Mouse (Mus musculus): ENCODE data around the gene Atp10a. TPM values are rescaled to one million over a fixed set of nuclear protein-coding genes. Genes with fewer than 3 reads are reported as not detected.

Atp10a gene
- polyA plus RNA-seq, 1 experiment from 2014 or later: 2.4 TPM

DNA sequence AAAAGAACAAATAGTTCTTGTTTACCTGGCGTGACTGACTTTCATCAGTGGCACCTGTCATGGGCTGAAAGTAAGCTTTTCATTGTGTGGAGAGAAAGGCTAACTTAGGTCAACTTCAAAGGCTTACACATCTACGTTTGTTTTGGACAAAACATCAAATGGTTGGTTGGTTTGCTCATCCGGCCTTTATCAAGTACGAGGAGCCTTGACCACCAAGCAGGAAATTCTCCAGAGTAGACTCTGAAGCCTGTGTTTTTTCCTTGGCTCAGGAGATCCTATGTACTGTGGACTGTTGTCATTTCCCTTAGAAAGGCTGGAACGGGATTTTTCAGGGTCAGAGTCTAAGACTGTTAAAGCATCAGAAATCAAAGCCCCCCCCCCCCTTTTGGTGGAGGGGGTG, 90.9 kb downstream of the Atp10a start:
- no peak overlapping the region for H3K9ac ChIP-seq (replicated peaks)

DNA sequence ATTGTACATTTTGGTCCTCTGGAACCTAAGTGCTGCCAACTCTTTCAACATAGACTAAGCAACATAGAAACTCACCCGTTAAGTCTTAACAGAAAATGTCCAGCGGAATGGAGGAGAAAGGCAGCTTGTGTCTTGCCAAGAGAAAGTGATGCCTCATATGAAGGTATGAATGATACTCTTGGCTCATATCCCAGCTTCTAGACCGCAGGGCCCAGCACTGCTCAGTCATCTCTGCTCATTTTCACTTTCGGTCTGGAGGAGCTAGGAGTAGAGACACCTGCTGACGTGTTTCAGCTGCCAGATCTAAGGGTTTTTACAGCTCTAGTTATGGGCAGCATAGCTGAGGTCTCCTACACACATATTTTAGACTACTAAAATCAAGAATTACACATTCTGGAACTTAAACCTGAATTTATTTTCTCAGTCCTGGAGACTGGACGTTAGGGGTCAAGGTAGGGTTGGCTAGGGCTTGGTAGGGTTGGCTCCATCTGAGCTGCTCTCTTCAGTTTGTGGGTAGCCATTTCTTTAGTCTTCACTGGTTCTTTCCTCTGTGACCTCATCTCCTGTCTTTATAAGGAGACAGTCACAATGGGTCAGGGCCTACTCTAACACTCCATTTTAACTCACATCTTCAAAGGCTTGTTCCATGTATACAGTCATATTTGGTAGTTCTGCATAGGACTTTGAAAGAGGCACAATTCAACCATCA, 94.1 kb downstream of the Atp10a start:
- Histone ChIP-seq H3K4me1 (no peaks in the 10 kb centered on the region), H3K4me2 (replicated peaks) (no peak overlapping the region), H3K27me3 (no peaks in the 10 kb centered on the region), H3K36me3 (no peaks in the 10 kb centered on the region), H3K27ac (replicated peaks) (no peak overlapping the region), H3K9ac (replicated peaks) (no peak overlapping the region), H3K4me3 (no peak overlapping the region), H3K9me3 (no peaks in the 10 kb centered on the region)
- WGBS: 89% methylated on average over 6 of the region's 6 CpGs
- no peak for ATAC-seq (ENCODE audit: low FRiP score, low read depth)

More for the DNA sequence above, 90.9 kb downstream of the Atp10a start:
- WGBS: 65% methylated on average over 5 of the region's 5 CpGs
- H3K36me3 ChIP-seq: no peaks in the 10 kb centered on the region
- H3K4me2 ChIP-seq (replicated peaks): no peak overlapping the region
- no peaks in the 10 kb centered on the region for H3K27me3 ChIP-seq
- no peaks in the 10 kb centered on the region for H3K4me1 ChIP-seq
- ATAC-seq (ENCODE audit: low FRiP score, low read depth): no peak
- H3K4me3 ChIP-seq: no peak overlapping the region
- no peaks in the 10 kb centered on the region for H3K9me3 ChIP-seq
- no peak overlapping the region for H3K27ac ChIP-seq (replicated peaks)

DNA sequence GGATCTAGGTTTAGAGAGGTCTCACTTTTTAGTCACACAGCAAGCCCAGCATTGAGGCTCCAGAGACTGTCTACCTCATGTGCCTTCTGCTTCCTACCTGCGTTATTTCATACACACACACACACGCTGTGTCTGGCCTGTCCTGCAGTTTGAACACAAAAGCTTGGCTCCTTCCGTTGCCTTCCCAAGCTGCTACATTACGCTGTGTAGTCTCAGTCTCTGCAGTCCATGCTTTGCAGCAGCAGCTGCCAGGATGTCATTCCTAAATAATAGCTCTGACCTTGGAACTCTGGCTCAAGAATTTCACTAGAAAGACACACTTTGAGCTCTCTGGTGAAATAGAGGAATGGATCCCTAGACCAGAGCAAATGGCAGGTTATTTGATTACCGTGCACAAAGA, 96.1 kb downstream of the Atp10a start:
- H3K9me3 ChIP-seq: no peaks in the 10 kb centered on the region
- no peak overlapping the region for H3K4me3 ChIP-seq
- H3K27ac ChIP-seq (replicated peaks): no peak overlapping the region
- H3K4me2 ChIP-seq (replicated peaks): no peak overlapping the region
- H3K36me3 ChIP-seq: no peaks in the 10 kb centered on the region
- H3K4me1 ChIP-seq: no peaks in the 10 kb centered on the region
- WGBS: 86% methylated on average over 5 of the region's 5 CpGs
- no peak overlapping the region for H3K9ac ChIP-seq (replicated peaks)
- H3K27me3 ChIP-seq: no peaks in the 10 kb centered on the region
- ATAC-seq (ENCODE audit: low FRiP score, low read depth): no peak

DNA sequence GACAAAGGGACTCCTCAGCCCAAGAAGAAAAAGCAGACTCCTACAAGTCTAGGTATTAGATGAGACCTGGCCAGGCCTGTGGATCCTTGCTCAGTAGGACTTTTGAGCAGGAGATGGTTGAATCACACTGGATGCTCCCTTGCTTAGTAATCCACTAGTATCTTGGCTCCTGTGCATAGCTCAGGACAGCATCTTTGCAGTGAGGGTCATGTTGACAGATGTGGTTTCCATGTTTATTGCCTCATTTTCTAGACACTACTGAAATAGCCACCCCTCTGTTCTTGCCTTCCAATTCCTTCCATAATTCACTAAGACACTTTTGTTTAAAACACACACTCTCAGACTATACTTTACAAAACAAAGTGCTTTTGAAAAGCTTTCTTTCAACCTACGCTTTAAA, 98.1 kb downstream of the Atp10a start:
- Histone ChIP-seq H3K9ac (replicated peaks) (no peak overlapping the region), H3K27me3 (no peaks in the 10 kb centered on the region), H3K4me1 (no peaks in the 10 kb centered on the region), H3K4me2 (replicated peaks) (no peak overlapping the region), H3K36me3 (no peaks in the 10 kb centered on the region), H3K9me3 (no peaks in the 10 kb centered on the region), H3K27ac (replicated peaks) (no peak overlapping the region), H3K4me3 (no peak overlapping the region)
- WGBS: 82% methylated on average over 1 of the region's 1 CpGs
- no peak for ATAC-seq (ENCODE audit: low FRiP score, low read depth)

DNA sequence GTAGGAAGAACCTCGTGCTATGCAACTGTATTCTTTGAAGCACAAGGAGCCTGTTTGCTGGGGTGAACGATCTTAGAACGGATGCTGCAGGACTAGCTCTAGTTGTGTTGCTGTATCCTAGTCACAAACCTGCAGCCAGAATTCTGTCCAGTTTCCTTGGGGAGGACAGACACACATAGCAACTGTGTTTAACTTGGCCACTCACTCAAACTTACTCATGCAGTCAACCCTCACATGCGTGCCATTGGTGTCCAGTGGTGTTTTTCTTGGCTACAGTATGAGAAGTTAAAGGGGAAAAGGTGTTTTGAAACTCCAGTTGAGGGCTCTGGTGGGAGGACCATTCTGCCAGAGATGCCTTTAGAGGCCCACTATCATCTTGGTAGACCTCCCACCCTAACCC, 98.6 kb downstream of the Atp10a start:
- no peak overlapping the region for H3K4me3 ChIP-seq
- H3K27me3 ChIP-seq: no peaks in the 10 kb centered on the region
- H3K4me1 ChIP-seq: no peaks in the 10 kb centered on the region
- no peaks in the 10 kb centered on the region for H3K36me3 ChIP-seq
- no peak overlapping the region for H3K27ac ChIP-seq (replicated peaks)
- no peak overlapping the region for H3K9ac ChIP-seq (replicated peaks)
- 80% methylated on average over 4 of the region's 4 CpGs for WGBS
- no peak for ATAC-seq (ENCODE audit: low FRiP score, low read depth)
- no peaks in the 10 kb centered on the region for H3K9me3 ChIP-seq
- H3K4me2 ChIP-seq (replicated peaks): no peak overlapping the region

DNA sequence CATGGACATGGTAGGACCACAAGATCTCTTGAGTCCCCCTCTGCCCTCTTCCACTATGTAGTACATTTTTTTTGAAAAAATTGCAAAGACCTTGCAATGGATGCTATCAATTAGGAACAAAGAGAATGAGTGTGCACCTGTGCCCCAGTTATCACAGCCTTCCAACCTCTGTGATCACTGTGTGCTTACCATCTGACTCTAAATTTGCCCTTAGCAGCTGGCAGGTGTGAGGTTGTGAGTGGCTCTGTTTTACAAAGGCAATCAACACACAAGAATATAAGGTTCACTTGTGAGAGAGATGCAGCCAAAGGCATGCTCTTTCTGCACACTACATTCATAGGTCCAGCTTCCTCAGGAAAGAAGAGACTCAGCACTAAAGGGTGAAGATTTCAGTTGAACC, 99.1 kb downstream of the Atp10a start:
- H3K4me2 ChIP-seq (replicated peaks): no peak overlapping the region
- H3K4me3 ChIP-seq: no peak overlapping the region
- no peak for ATAC-seq (ENCODE audit: low FRiP score, low read depth)
- H3K9ac ChIP-seq (replicated peaks): no peak overlapping the region
- H3K36me3 ChIP-seq: no peaks in the 10 kb centered on the region
- no peak overlapping the region for H3K27ac ChIP-seq (replicated peaks)
- H3K4me1 ChIP-seq: no peaks in the 10 kb centered on the region
- no peaks in the 10 kb centered on the region for H3K27me3 ChIP-seq
- H3K9me3 ChIP-seq: no peaks in the 10 kb centered on the region

DNA sequence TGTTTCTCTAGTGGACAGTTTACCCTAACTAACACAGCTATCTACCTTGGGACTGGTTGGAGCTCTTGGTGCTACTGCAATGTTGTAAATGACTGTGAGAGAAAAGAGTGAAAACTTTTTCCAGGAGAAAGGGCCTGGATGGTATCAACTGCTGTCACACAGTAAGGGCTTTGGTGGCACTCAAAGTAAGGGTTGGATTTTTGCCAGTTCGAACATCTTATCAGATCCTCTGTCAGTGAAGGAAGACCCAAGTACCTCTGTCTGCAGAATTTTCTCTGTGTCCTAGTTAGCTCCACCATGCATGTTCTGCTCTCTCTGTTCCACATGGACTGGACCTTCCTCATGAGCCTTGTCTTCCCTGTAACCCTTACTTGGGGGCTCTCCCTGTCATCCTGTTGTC, 99.9 kb downstream of the Atp10a start:
- Histone ChIP-seq H3K27ac (replicated peaks) (no peak overlapping the region), H3K9ac (replicated peaks) (no peak overlapping the region), H3K4me1 (no peaks in the 10 kb centered on the region), H3K4me2 (replicated peaks) (no peak overlapping the region), H3K4me3 (no peak overlapping the region), H3K36me3 (no peaks in the 10 kb centered on the region), H3K9me3 (no peaks in the 10 kb centered on the region), H3K27me3 (no peaks in the 10 kb centered on the region)
- WGBS: 81% methylated on average over 1 of the region's 1 CpGs
- ATAC-seq (ENCODE audit: low FRiP score, low read depth): no peak

DNA sequence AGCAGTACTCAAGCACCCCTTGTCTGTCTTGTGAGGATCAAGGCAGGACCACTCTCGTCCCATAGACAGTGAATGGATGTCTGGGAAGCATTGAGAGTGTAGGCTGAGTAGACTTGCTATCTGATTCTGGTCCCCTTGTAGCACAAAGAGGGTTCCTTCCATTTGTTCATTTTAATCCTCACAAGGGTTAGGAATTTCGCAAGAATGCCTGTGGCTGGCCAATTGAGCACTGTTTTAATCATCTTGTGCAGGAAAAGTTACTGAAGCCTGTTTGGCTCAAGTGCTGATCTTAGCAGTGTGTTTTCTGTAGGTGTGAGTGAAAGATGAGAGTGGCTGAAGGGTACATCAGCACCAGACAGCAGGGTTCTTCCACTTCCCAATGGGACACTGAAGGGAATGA, 101.4 kb downstream of the Atp10a start:
- no peak overlapping the region for H3K4me3 ChIP-seq
- no peaks in the 10 kb centered on the region for H3K36me3 ChIP-seq
- no peaks in the 10 kb centered on the region for H3K27me3 ChIP-seq
- no peak overlapping the region for H3K4me2 ChIP-seq (replicated peaks)
- no peak overlapping the region for H3K27ac ChIP-seq (replicated peaks)
- no peaks in the 10 kb centered on the region for H3K9me3 ChIP-seq
- no peak overlapping the region for H3K9ac ChIP-seq (replicated peaks)
- no peaks in the 10 kb centered on the region for H3K4me1 ChIP-seq
- ATAC-seq (ENCODE audit: low FRiP score, low read depth): no peak
- 86% methylated on average over 2 of the region's 2 CpGs for WGBS

DNA sequence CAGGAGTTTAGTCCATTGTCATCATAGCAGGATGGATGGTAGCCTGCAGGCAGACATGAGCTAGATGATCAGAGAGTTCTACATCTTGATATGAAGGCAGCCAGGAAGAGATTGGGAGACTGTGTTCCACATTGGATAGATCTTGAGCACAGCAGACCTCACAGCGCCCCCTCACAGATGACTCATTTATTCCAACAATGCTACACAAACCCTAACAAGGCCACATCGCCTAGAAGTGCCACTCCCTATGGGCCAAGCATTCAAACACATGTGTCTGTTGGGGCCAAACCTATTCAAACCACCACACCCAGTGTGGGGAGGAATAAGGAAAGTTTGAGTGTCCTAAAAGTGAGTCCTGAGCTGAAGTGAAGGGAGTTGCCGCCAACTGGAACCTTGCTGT, 102.4 kb downstream of the Atp10a start:
- no peak overlapping the region for H3K4me3 ChIP-seq
- H3K9me3 ChIP-seq: no peaks in the 10 kb centered on the region
- no peak overlapping the region for H3K4me2 ChIP-seq (replicated peaks)
- no peaks in the 10 kb centered on the region for H3K27me3 ChIP-seq
- H3K27ac ChIP-seq (replicated peaks): no peak overlapping the region
- ATAC-seq (ENCODE audit: low FRiP score, low read depth): no peak
- WGBS: 83% methylated on average over 3 of the region's 3 CpGs
- H3K9ac ChIP-seq (replicated peaks): no peak overlapping the region
- no peaks in the 10 kb centered on the region for H3K4me1 ChIP-seq
- H3K36me3 ChIP-seq: no peaks in the 10 kb centered on the region

DNA sequence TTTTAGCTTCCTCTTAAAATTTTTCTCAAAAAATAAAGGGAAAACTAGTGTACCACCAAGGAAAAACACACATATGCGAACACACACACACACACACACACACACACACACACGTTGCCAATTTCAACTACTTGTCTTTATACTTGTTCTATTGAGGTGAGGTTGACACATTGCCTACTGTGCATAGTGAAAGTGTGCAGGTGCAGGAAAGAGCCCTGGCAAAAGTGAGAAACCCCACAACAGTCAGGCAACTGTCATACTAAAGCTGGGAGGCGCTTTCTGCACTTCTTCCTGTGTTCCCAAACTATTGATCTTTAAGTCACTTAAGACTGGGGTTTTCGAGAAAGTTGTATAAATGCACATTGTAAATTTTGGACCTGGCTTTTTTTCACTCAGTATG, 103.3 kb downstream of the Atp10a start:
- no peak overlapping the region for H3K4me2 ChIP-seq (replicated peaks)
- no peaks in the 10 kb centered on the region for H3K9me3 ChIP-seq

DNA sequence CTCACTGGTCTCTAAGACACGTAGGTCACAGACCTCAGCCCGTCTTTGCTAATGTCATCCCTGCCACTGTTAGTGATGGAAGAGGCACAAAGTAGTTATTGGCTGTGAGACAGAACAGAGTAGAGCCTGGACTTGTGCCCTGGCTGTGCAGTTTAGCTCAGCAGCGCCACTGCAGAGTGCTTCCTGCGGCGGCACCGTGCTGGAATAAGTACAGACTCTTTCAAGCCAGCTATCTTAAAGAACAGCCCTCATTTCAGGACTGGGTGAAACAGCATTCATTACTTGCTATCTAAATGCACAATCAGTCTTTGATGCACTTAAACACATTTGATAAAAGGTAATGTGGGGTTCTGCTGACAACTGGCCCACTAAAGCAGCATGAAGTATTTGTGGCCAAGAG, 111.3 kb downstream of the Atp10a start:
- Histone ChIP-seq H3K4me1 (no peaks in the 10 kb centered on the region), H3K9me3 (no peaks in the 10 kb centered on the region), H3K4me3 (no peak overlapping the region), H3K27me3 (no peaks in the 10 kb centered on the region), H3K4me2 (replicated peaks) (no peak overlapping the region), H3K36me3 (no peaks in the 10 kb centered on the region), H3K9ac (replicated peaks) (no peak overlapping the region), H3K27ac (replicated peaks) (no peak overlapping the region)
- WGBS: 87% methylated on average over 6 of the region's 6 CpGs
- no peak for ATAC-seq (ENCODE audit: low FRiP score, low read depth)

More for the DNA sequence above, 103.3 kb downstream of the Atp10a start:
- ATAC-seq (ENCODE audit: low FRiP score, low read depth): no peak
- H3K27ac ChIP-seq (replicated peaks): no peak overlapping the region
- WGBS: 87% methylated on average over 4 of the region's 4 CpGs
- H3K4me1 ChIP-seq: no peaks in the 10 kb centered on the region
- H3K9ac ChIP-seq (replicated peaks): no peak overlapping the region
- H3K27me3 ChIP-seq: no peaks in the 10 kb centered on the region
- H3K4me3 ChIP-seq: no peak overlapping the region
- H3K36me3 ChIP-seq: no peaks in the 10 kb centered on the region

DNA sequence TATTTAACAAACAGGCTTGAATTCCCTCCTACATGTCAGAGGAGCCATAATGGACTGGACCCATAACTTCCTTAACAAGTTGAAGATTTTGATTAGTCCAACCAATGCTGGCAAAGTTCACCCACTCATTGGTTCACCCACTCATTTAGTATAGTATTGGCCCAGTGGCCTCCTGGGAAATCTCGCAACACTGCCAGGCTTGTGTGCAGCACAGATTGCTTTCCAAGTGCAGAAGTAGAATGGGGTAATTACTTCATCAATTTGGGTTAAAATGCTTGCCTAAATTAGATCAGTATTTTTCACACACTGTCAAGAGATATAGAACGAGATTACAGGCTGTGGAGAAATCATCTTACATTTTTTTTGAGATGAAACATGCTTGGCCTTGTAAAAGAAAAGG, 112.3 kb downstream of the Atp10a start:
- ATAC-seq (ENCODE audit: low FRiP score, low read depth): no peak
- no peaks in the 10 kb centered on the region for H3K9me3 ChIP-seq
- no peak overlapping the region for H3K27ac ChIP-seq (replicated peaks)
- H3K36me3 ChIP-seq: no peaks in the 10 kb centered on the region
- 82% methylated on average over 2 of the region's 2 CpGs for WGBS
- H3K9ac ChIP-seq (replicated peaks): no peak overlapping the region
- H3K4me2 ChIP-seq (replicated peaks): no peak overlapping the region
- H3K4me3 ChIP-seq: no peak overlapping the region
- no peaks in the 10 kb centered on the region for H3K4me1 ChIP-seq
- no peaks in the 10 kb centered on the region for H3K27me3 ChIP-seq

DNA sequence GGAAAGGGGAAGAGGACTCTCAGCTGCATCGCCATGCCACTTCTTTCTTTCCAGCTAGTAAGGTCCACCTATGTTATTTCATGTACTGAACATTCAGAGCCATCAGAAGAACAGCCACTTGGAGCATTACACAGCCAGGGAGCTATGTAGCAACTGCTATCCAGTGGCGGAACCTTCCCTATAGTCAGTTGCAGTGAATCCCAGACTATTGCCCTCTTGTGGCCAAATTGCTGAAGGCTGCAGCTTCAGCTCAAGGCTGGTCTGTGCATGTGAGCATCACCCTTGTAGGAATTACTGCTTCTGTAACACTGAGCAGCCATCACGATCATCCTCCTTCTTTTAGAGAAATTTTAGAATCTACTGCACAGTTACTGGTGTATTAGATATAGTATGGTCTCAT, 114.3 kb downstream of the Atp10a start:
- no peaks in the 10 kb centered on the region for H3K27me3 ChIP-seq
- no peaks in the 10 kb centered on the region for H3K4me1 ChIP-seq
- WGBS: 69% methylated on average over 3 of the region's 3 CpGs
- H3K4me2 ChIP-seq (replicated peaks): no peak overlapping the region
- H3K36me3 ChIP-seq: no peaks in the 10 kb centered on the region
- H3K9ac ChIP-seq (replicated peaks): no peak overlapping the region
- H3K4me3 ChIP-seq: no peak overlapping the region
- H3K27ac ChIP-seq (replicated peaks): no peak overlapping the region
- no peaks in the 10 kb centered on the region for H3K9me3 ChIP-seq
- ATAC-seq (ENCODE audit: low FRiP score, low read depth): peak; percentile 83
